Mouse (Mus musculus) heart, adult 18-20 months (tissue): Measurements from ENCODE around the gene Ppp6r3. TPM values are rescaled to one million over a fixed set of nuclear protein-coding genes. Genes with fewer than 3 reads are reported as not detected.
A peak's percentile ranks its signal among the peaks of the same experiment; 100 is the strongest.
"Not testable (repeated sequence)": the region's sequence is repeated elsewhere in the genome, so short reads cannot be mapped to it uniquely, and the experiment has no call there.

Experiments used
- DNase-seq, 2 experiments: peaks; one replicate each; pipeline ENCODE4 v3.0.0; 2021 to 2022; ENCODE audit warnings: mixed read lengths in 1 of 2
- total RNA-seq, 2 experiments: library from RNA; stranded (reverse); gene quantifications; 2 replicates each; pipeline ENCODE4 v1.2.3; 2021

Ppp6r3 gene
- total RNA-seq, 2 experiments from 2014 or later: 69.6 to 70.7 TPM

- no peak for DNase-seq
These were observed 1.1 kb upstream of the Ppp6r3 start for GRCm38 (mm10) chr19:3576451-3577264.

GRCm38 (mm10) chr19:3575276-3575631 lies 295 bp downstream of the Ppp6r3 start:
- peak in 1 of 2 experiments; percentile 90 for DNase-seq

GRCm38 (mm10) chr19:3574593-3575094 lies 905 bp downstream of the Ppp6r3 start:
- peak in 1 of 2 experiments; percentile 39 for DNase-seq

- peak; percentile 82 to 84 for DNase-seq
These were observed 11.2 kb downstream of the Ppp6r3 start for GRCm38 (mm10) chr19:3564309-3564708.

- peak; percentile 69 for DNase-seq
These were observed 12.8 kb downstream of the Ppp6r3 start for GRCm38 (mm10) chr19:3562752-3563151.

- no peak for DNase-seq
These were observed 13.3 kb downstream of the Ppp6r3 start for GRCm38 (mm10) chr19:3562298-3562697.

- no peak for DNase-seq
These were observed 19.3 kb downstream of the Ppp6r3 start for GRCm38 (mm10) chr19:3556169-3556827.

GRCm38 (mm10) chr19:3554785-3555184 lies 20.8 kb downstream of the Ppp6r3 start:
- no peak for DNase-seq

- no peak for DNase-seq
These were observed 23.9 kb downstream of the Ppp6r3 start for GRCm38 (mm10) chr19:3551573-3552159.

- DNase-seq: no peak
These were observed 25.4 kb downstream of the Ppp6r3 start for GRCm38 (mm10) chr19:3550101-3550500.

GRCm38 (mm10) chr19:3549263-3549662 lies 26.3 kb downstream of the Ppp6r3 start:
- no peak for DNase-seq

GRCm38 (mm10) chr19:3548311-3548710 lies 27.2 kb downstream of the Ppp6r3 start:
- no peak for DNase-seq

GRCm38 (mm10) chr19:3544995-3545394 lies 30.6 kb downstream of the Ppp6r3 start:
- DNase-seq: no peak

GRCm38 (mm10) chr19:3542591-3542990 lies 33.0 kb downstream of the Ppp6r3 start:
- no peak for DNase-seq

GRCm38 (mm10) chr19:3540997-3541396 lies 34.6 kb downstream of the Ppp6r3 start:
- no peak for DNase-seq

- no peak for DNase-seq
These were observed 35.3 kb downstream of the Ppp6r3 start for GRCm38 (mm10) chr19:3540254-3540653.

GRCm38 (mm10) chr19:3539456-3539855 lies 36.1 kb downstream of the Ppp6r3 start:
- no peak for DNase-seq

GRCm38 (mm10) chr19:3537658-3538057 lies 37.9 kb downstream of the Ppp6r3 start:
- DNase-seq: no peak

- no peak for DNase-seq
These were observed 40.6 kb downstream of the Ppp6r3 start for GRCm38 (mm10) chr19:3534945-3535344.

- not testable (repeated sequence) for DNase-seq
These were observed 42.1 kb downstream of the Ppp6r3 start for GRCm38 (mm10) chr19:3533266-3533966.

- no peak for DNase-seq
These were observed 42.8 kb downstream of the Ppp6r3 start for GRCm38 (mm10) chr19:3532717-3533260.

GRCm38 (mm10) chr19:3529781-3530180 lies 45.8 kb downstream of the Ppp6r3 start:
- no peak for DNase-seq
